Mouse (Mus musculus) liver, embryonic 16.5 days (tissue): Measurements from ENCODE around the gene Rnf225. TPM values are rescaled to one million over a fixed set of nuclear protein-coding genes. Genes with fewer than 3 reads are reported as not detected.
"Not testable (repeated sequence)": the region's sequence is repeated elsewhere in the genome, so short reads cannot be mapped to it uniquely, and the experiment has no call there.

ENCODE experiments used
- ATAC-seq: fragments of 200-750 bp; cut with Nextera tagmentation; 2 replicates; pipeline ENCODE4 v1.8.0; 2017; ENCODE audit warnings: low read depth, mild to moderate bottlenecking, moderate number of reproducible peaks, moderate library complexity
- H3K27ac ChIP-seq: fragments of 300-500 bp; sonication (generic); 2 replicates; pipeline ENCODE4 v1.5.1; 2014; ENCODE audit warnings: mild to moderate bottlenecking, low read length
- H3K27me3 ChIP-seq: fragments of 300-500 bp; sonication (generic); 2 replicates; pipeline ENCODE4 v1.6.1; 2014; ENCODE audit warnings: low read depth, low read length, mixed read lengths; ENCODE audit not compliant: control insufficient read depth, insufficient read depth
- H3K36me3 ChIP-seq: fragments of 300-500 bp; sonication (generic); 2 replicates; pipeline ENCODE4 v1.6.1; 2014; ENCODE audit warnings: mild to moderate bottlenecking; ENCODE audit not compliant: control insufficient read depth, insufficient read depth
- H3K4me1 ChIP-seq: fragments of 300-500 bp; sonication (generic); 2 replicates; pipeline ENCODE4 v1.6.1; 2014; ENCODE audit warnings: low read depth, low read length, mixed read lengths; ENCODE audit not compliant: control insufficient read depth
- H3K4me2 ChIP-seq: fragments of 300-500 bp; sonication (generic); 2 replicates; pipeline ENCODE4 v1.6.1; 2014; ENCODE audit warnings: low read depth, low read length, mixed read lengths
- H3K4me3 ChIP-seq: fragments of 300-500 bp; sonication (generic); 2 replicates; pipeline ENCODE4 v1.5.1; 2014; ENCODE audit warnings: low read depth, mild to moderate bottlenecking, low read length
- H3K9ac ChIP-seq: fragments of 300-500 bp; sonication (generic); 2 replicates; pipeline ENCODE4 v1.6.1; 2014; ENCODE audit warnings: low read depth, low read length
- H3K9me3 ChIP-seq: fragments of 300-500 bp; sonication (generic); replicated peaks from 2 replicates; pipeline ENCODE4 v1.6.1; 2016; ENCODE audit warnings: low read length; ENCODE audit not compliant: control insufficient read depth
- WGBS: fragments of 180-500 bp; shearing (Covaris S2); extraction: QIAGEN DNeasy Blood & Tissue Kit; methylation state at CpG from one replicate; pipeline ENCODE4 v1.1.7; 2014; ENCODE audit not compliant: insufficient replicate concordance; 5-methylcytosine and 5-hydroxymethylcytosine counted together
- polyA plus RNA-seq: library from polyadenylated mRNA; unstranded; fragments of >200 nt; fragmentation: Nextera tagmentation; extraction: Ambion mirVana; gene quantifications from 2 replicates; pipeline ENCODE4 v1.2.1, GENCODE M21; 2015

Rnf225 gene
- 0.07 and 0.09 TPM in 2 replicates for polyA plus RNA-seq

- no peak within 1 kb of the TSS for H3K9ac ChIP-seq
- no peak within 1 kb of the TSS for H3K27ac ChIP-seq
- no peaks in the 10 kb centered on the region for H3K9me3 ChIP-seq
- peaks cover 18% of the 10 kb centered on the region for H3K4me1 ChIP-seq
- H3K4me2 ChIP-seq = peak within 1 kb of the TSS; percentile 54
- WGBS = 29% methylated on average over 8 of the region's 8 CpGs
- H3K36me3 ChIP-seq = peaks cover 35% of the 10 kb centered on the region
- ATAC-seq = no peak
- H3K4me3 ChIP-seq = peak within 1 kb of the TSS; percentile 36
- peaks cover 10% of the 10 kb centered on the region for H3K27me3 ChIP-seq
Observed at GRCm38 (mm10) chr7:12927191-12927680, at the start of gene Rnf225. Gene Rnf225 (plus strand): TSS chr7:12927416.

GRCm38 (mm10) chr7:12880036-12880435 lies 47.2 kb upstream of the Rnf225 start:
- Histone ChIP-seq H3K27me3 (no peaks in the 10 kb centered on the region), H3K9ac (no peak overlapping the region), H3K4me3 (no peak overlapping the region), H3K4me2 (no peak overlapping the region), H3K9me3 (no peaks in the 10 kb centered on the region), H3K36me3 (no peaks in the 10 kb centered on the region), H3K27ac (no peak overlapping the region), H3K4me1 (peaks cover 7% of the 10 kb centered on the region)
- no peak for ATAC-seq

GRCm38 (mm10) chr7:12880497-12880896 lies 46.7 kb upstream of the Rnf225 start:
- Histone ChIP-seq H3K4me2 (peak overlapping the region; percentile 92), H3K4me3 (peak overlapping the region; percentile 79), H3K9ac (peak overlapping the region; percentile 77; the same call in 1 of the 2 replicates)
- H3K9me3 ChIP-seq, H3K27ac ChIP-seq, H3K4me1 ChIP-seq, H3K27me3 ChIP-seq, H3K36me3 ChIP-seq, ATAC-seq: not testable (repeated sequence)
- 31% methylated on average over 8 of the region's 8 CpGs for WGBS

GRCm38 (mm10) chr7:12880911-12881660 lies 46.1 kb upstream of the Rnf225 start, which contains the start of gene Zfp128:
Gene Zfp128 (plus strand): TSS chr7:12881177.
- H3K27ac ChIP-seq = peak within 1 kb of the TSS; percentile 44
- H3K9me3 ChIP-seq = no peaks in the 10 kb centered on the region
- peak within 1 kb of the TSS; percentile 92 for H3K4me2 ChIP-seq
- peak within 1 kb of the TSS; percentile 77 for H3K9ac ChIP-seq
- peak; percentile 100 for ATAC-seq
- H3K4me3 ChIP-seq = peak within 1 kb of the TSS; percentile 79
- H3K27me3 ChIP-seq = no peaks in the 10 kb centered on the region
- H3K4me1 ChIP-seq = peaks cover 7% of the 10 kb centered on the region
- WGBS = 1% methylated on average over 35 of the region's 35 CpGs
- H3K36me3 ChIP-seq = no peaks in the 10 kb centered on the region

GRCm38 (mm10) chr7:12886563-12887266 lies 40.5 kb upstream of the Rnf225 start:
- 76% methylated on average over 12 of the region's 12 CpGs for WGBS
- Histone ChIP-seq H3K9me3 (no peaks in the 10 kb centered on the region), H3K4me2 (no peak overlapping the region), H3K9ac (no peak overlapping the region), H3K27me3 (no peaks in the 10 kb centered on the region), H3K4me1 (peaks cover 2% of the 10 kb centered on the region), H3K27ac (no peak overlapping the region), H3K4me3 (no peak overlapping the region), H3K36me3 (peaks cover 11% of the 10 kb centered on the region)
- no peak for ATAC-seq

- no peak overlapping the region for H3K9ac ChIP-seq
- no peaks in the 10 kb centered on the region for H3K9me3 ChIP-seq
- H3K36me3 ChIP-seq = peaks cover 11% of the 10 kb centered on the region
- H3K4me2 ChIP-seq = no peak overlapping the region
- no peak overlapping the region for H3K27ac ChIP-seq
- no peaks in the 10 kb centered on the region for H3K4me1 ChIP-seq
- H3K27me3 ChIP-seq = no peaks in the 10 kb centered on the region
- no peak for ATAC-seq
- whole genome bisulfite sequencing = 64% methylated on average over 5 of the region's 5 CpGs
- no peak overlapping the region for H3K4me3 ChIP-seq
Observed at GRCm38 (mm10) chr7:12887585-12887984, 39.6 kb upstream of the Rnf225 start.

- ATAC-seq = no peak
- 77% methylated on average over 14 of the region's 14 CpGs for WGBS
Observed at GRCm38 (mm10) chr7:12890928-12891327, 36.3 kb upstream of the Rnf225 start.

GRCm38 (mm10) chr7:12891334-12891733 lies 35.9 kb upstream of the Rnf225 start:
- Histone ChIP-seq H3K4me1 (no peaks in the 10 kb centered on the region), H3K4me2 (no peak overlapping the region), H3K9ac (no peak overlapping the region), H3K4me3 (no peak overlapping the region), H3K36me3 (peaks cover 9% of the 10 kb centered on the region), H3K27ac (no peak overlapping the region), H3K27me3 (no peaks in the 10 kb centered on the region), H3K9me3 (no peaks in the 10 kb centered on the region)
- no peak for ATAC-seq
- 29% methylated on average over 1 of the region's 1 CpGs for WGBS

More at GRCm38 (mm10) chr7:12890928-12891327, 36.3 kb upstream of the Rnf225 start:
- H3K27ac ChIP-seq = no peak overlapping the region
- H3K36me3 ChIP-seq = peaks cover 11% of the 10 kb centered on the region
- H3K4me2 ChIP-seq = no peak overlapping the region
- no peaks in the 10 kb centered on the region for H3K9me3 ChIP-seq
- H3K4me1 ChIP-seq = no peaks in the 10 kb centered on the region
- H3K9ac ChIP-seq = no peak overlapping the region
- no peak overlapping the region for H3K4me3 ChIP-seq
- H3K27me3 ChIP-seq = no peaks in the 10 kb centered on the region
